Mouse (Mus musculus) neural tube, embryonic 14.5 days (tissue): ENCODE measurements around the gene Ipo11. TPM values are rescaled to one million over a fixed set of nuclear protein-coding genes. Genes with fewer than 3 reads are reported as not detected.
"Not testable (repeated sequence)": the region's sequence is repeated elsewhere in the genome, so short reads cannot be mapped to it uniquely, and the experiment has no call there.

Source experiments
- ATAC-seq: fragments of 200-750 bp; cut with Nextera tagmentation; 2 replicates; pipeline ENCODE4 v1.8.0; 2017; ENCODE audit warnings: low read depth, mild to moderate bottlenecking, moderate TSS enrichment, moderate library complexity
- H3K27ac ChIP-seq: fragments of 300-500 bp; sonication (generic); 2 replicates; pipeline ENCODE4 v1.5.1; 2014; ENCODE audit warnings: low read depth, mild to moderate bottlenecking, control low read depth, low read length, moderate library complexity, mixed read lengths
- H3K27me3 ChIP-seq: fragments of 300-500 bp; sonication (generic); 2 replicates; pipeline ENCODE4 v1.6.1; 2014; ENCODE audit warnings: low read length; ENCODE audit not compliant: control insufficient read depth, insufficient read depth
- H3K36me3 ChIP-seq: fragments of 300-500 bp; sonication (generic); 2 replicates; pipeline ENCODE4 v1.6.1; 2014; ENCODE audit warnings: low read length, mixed read lengths; ENCODE audit not compliant: control insufficient read depth, insufficient read depth
- H3K4me1 ChIP-seq: fragments of 300-500 bp; sonication (generic); 2 replicates; pipeline ENCODE4 v1.6.1; 2014; ENCODE audit warnings: low read length; ENCODE audit not compliant: control insufficient read depth, insufficient read depth
- H3K4me2 ChIP-seq: fragments of 300-500 bp; sonication (generic); 2 replicates; pipeline ENCODE4 v1.6.1; 2014; ENCODE audit warnings: mild to moderate bottlenecking, low read depth, low read length, control low read depth
- H3K4me3 ChIP-seq: fragments of 300-500 bp; sonication (generic); 2 replicates; pipeline ENCODE4 v1.5.1; 2014; ENCODE audit warnings: low read depth, low read length, control low read depth, mixed read lengths
- H3K9ac ChIP-seq: fragments of 300-500 bp; sonication (generic); replicated peaks from 2 replicates; pipeline ENCODE4 v1.6.1; 2014; ENCODE audit warnings: low read depth, mild to moderate bottlenecking, control low read depth, low read length, mixed read lengths
- H3K9me3 ChIP-seq: fragments of 300-500 bp; sonication (generic); 2 replicates; pipeline ENCODE4 v1.6.1; 2016; ENCODE audit warnings: low read length; ENCODE audit not compliant: control insufficient read depth
- WGBS: fragments of 180-500 bp; shearing (Covaris S2); extraction: QIAGEN DNeasy Blood & Tissue Kit; methylation state at CpG from one replicate; pipeline ENCODE4 v1.1.7; 2014; 5-methylcytosine and 5-hydroxymethylcytosine counted together
- polyA plus RNA-seq: library from polyadenylated mRNA; unstranded; fragments of >200 nt; fragmentation: Nextera tagmentation; extraction: Ambion mirVana; gene quantifications from 2 replicates; pipeline ENCODE4 v1.2.1, GENCODE M21; 2014

Ipo11 gene
- polyA plus RNA-seq, 1 experiment from 2014 or later = 42.4 TPM

DNA sequence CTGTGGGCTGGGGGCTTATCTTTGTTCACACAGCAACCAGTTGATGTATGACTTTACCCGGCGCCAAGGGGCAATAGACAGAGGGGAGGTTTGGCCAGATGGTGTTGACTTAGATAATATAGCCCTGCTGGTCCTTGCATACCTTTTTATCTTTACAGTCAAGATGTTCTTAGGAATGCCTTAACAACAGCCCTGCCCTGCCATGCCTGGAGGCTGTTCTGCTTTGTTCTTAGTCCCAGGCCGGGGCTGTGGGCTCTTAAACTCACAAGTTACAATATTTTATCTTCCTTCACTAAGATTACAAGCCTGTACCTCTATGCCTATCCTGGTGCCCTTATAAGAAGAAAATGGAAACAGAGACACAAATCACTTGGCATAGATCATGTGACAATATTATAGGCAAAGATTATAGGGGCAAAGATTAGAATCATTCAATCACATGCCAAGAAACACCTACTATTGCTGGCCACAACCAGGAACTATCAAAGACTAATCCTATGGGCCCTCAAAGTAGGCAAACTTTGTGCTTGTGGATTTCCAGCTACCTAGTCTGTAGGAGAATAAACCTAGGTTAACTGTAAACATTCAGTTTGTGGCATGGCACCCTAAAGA, 23.5 kb downstream of the Ipo11 start:
- H3K4me3 ChIP-seq = no peak overlapping the region
- no peak for ATAC-seq
- no peaks in the 10 kb centered on the region for H3K9me3 ChIP-seq
- no peaks in the 10 kb centered on the region for H3K36me3 ChIP-seq
- WGBS = 45% methylated on average over 3 of the region's 3 CpGs
- no peak overlapping the region for H3K27ac ChIP-seq
- H3K9ac ChIP-seq = no peak overlapping the region
- H3K27me3 ChIP-seq = no peaks in the 10 kb centered on the region
- no peak overlapping the region for H3K4me2 ChIP-seq
- H3K4me1 ChIP-seq = no peaks in the 10 kb centered on the region

DNA sequence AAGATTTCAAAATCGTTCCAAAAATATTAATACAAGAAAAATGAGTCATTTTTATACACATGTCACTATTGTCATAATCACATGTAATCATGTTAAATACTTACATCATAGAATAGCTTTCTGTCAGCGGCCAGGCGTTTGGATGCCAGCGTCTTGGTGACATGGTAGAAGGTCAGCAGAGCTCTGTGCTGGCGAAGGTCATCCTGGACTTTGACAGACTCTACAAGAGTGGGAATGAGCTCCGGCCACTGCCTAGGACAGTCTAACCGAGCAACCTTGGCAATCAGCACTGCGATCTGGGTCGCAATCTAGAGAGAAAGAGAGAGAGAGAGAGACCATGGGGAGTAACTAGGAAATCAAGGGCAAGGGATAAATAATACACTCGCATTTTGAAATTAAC, 26.7 kb downstream of the Ipo11 start:
- Histone ChIP-seq H3K27me3 (no peaks in the 10 kb centered on the region), H3K27ac (no peak overlapping the region), H3K36me3 (peaks cover 6% of the 10 kb centered on the region; the same call in 1 of the 2 replicates), H3K4me3 (no peak overlapping the region), H3K4me2 (no peak overlapping the region), H3K4me1 (no peaks in the 10 kb centered on the region), H3K9ac (no peak overlapping the region), H3K9me3 (no peaks in the 10 kb centered on the region)
- 97% methylated on average over 10 of the region's 10 CpGs for WGBS
- no peak for ATAC-seq

DNA sequence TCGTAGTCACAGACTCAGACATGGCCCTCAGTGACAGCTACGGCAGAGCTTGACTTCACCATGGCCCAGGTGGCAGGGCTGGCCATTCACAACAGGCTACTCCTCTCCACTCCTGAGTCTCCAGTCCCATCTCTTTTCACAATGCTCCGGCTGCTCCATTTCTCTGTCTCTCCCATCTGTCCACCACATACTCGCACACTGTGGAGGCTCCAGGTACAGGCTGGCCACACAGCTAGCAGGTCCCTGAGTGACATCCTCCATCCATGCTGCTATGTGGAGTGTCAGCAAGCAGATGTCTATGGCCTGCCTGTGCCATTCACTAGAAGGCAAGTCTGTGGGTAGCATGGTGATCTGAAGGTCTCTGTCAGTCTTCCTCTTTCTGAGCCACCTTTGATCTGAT, 29.5 kb downstream of the Ipo11 start:
- Histone ChIP-seq H3K4me2 (no peak overlapping the region), H3K4me1 (no peaks in the 10 kb centered on the region), H3K27me3 (no peaks in the 10 kb centered on the region), H3K27ac (no peak overlapping the region), H3K36me3 (peaks cover 6% of the 10 kb centered on the region; the same call in 1 of the 2 replicates), H3K4me3 (no peak overlapping the region), H3K9ac (no peak overlapping the region), H3K9me3 (no peaks in the 10 kb centered on the region)
- no peak for ATAC-seq
- 97% methylated on average over 4 of the region's 4 CpGs for whole genome bisulfite sequencing

DNA sequence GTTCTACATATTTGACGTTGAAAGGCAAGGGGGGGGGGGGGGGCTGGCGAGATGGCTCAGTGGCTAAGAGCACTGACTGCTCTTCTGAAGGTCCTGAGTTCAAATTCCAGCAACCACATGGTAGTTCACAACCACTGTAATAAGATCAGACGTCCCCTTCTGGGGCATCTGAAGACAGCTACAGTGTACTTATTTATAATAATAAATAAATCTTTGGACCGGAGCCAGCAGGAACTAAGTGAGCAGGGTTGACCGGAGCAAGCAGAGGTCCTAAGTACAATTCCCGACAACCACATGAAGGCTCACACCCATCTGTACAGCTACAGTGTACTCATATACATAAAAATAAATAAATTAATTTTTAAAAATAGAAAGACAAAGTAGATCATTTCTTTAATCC, 31.6 kb downstream of the Ipo11 start:
- not testable (repeated sequence) for H3K36me3 ChIP-seq, ATAC-seq, H3K9me3 ChIP-seq, H3K27me3 ChIP-seq, H3K9ac ChIP-seq, H3K4me3 ChIP-seq, H3K4me2 ChIP-seq, H3K27ac ChIP-seq, H3K4me1 ChIP-seq
- 89% methylated on average over 6 of the region's 6 CpGs for WGBS

DNA sequence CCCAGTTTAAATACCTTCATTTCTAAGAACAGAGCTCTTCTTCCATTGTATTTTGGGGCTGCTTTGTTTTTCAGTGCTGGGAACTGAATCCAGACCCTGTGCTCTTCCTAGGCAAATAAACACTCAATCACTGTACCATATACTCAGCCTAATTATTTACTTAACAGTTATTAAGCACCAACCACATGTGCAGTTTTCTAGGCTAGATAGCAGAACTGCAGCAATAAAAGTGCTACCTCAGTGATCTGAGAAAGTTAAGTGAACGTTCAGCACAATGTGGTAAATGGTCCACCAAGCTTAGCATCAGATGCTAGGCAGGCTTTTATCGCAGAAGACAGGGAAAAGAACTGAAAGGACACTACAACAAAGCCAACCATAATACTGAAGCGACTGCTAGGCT, 32.1 kb downstream of the Ipo11 start:
- no peaks in the 10 kb centered on the region for H3K4me1 ChIP-seq
- H3K36me3 ChIP-seq = peaks cover 13% of the 10 kb centered on the region
- no peak overlapping the region for H3K9ac ChIP-seq
- H3K4me2 ChIP-seq = no peak overlapping the region
- no peaks in the 10 kb centered on the region for H3K9me3 ChIP-seq
- no peaks in the 10 kb centered on the region for H3K27me3 ChIP-seq
- 83% methylated on average over 3 of the region's 3 CpGs for WGBS
- H3K4me3 ChIP-seq = no peak overlapping the region
- H3K27ac ChIP-seq = no peak overlapping the region
- no peak for ATAC-seq

DNA sequence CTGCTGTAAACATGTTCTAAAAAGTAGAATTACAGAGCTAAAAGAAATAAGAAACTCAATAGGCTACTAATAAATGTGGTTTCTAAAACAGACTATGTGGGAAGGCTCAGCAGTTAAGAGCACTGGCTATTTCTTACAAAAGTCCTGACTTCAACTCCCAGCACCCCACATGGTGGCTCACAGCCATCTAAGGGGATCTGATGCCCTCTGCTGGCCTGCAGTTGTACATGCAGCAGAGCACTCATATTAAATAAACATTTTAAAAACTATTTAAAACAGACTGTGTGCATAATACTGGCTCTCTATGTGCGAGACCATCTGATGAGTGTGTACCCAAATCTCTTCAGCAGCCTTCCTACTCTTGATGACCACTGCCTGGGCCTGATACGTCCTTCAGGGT, 42.5 kb downstream of the Ipo11 start:
- Histone ChIP-seq H3K9ac (no peak overlapping the region), H3K9me3 (no peaks in the 10 kb centered on the region), H3K4me3 (no peak overlapping the region), H3K4me2 (no peak overlapping the region), H3K36me3 (0 out of 2 replicates have a peak, but pooled peaks cover 3% of the 10 kb centered on the region), H3K27ac (no peak overlapping the region), H3K4me1 (no peaks in the 10 kb centered on the region), H3K27me3 (no peaks in the 10 kb centered on the region)
- ATAC-seq = no peak
- 88% methylated on average over 2 of the region's 2 CpGs for WGBS

DNA sequence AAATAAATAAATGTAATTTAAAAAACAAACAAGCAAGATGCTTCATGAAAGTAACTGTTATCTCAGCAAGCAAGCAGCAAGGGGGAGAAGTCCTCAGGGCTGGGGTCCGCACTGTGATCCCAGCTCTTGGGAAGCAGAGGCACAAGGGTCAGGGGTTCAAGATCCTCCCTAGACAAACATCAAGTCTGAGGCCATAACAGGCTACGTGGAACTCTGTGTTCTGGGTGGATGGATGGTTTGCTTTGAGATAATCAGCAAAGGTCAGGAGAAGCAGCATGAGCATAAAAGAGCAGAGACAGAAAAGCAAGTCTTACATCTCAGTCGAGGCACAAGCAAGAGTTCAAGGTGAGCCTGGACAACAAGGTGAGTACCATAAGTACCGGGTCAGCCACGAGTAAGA, 43.1 kb downstream of the Ipo11 start:
- 93% methylated on average over 5 of the region's 5 CpGs for WGBS
- Histone ChIP-seq H3K4me2 (no peak overlapping the region), H3K9ac (no peak overlapping the region), H3K27ac (no peak overlapping the region), H3K36me3 (0 out of 2 replicates have a peak, but pooled peaks cover 3% of the 10 kb centered on the region), H3K9me3 (no peaks in the 10 kb centered on the region), H3K27me3 (no peaks in the 10 kb centered on the region), H3K4me1 (no peaks in the 10 kb centered on the region), H3K4me3 (no peak overlapping the region)
- ATAC-seq = no peak

DNA sequence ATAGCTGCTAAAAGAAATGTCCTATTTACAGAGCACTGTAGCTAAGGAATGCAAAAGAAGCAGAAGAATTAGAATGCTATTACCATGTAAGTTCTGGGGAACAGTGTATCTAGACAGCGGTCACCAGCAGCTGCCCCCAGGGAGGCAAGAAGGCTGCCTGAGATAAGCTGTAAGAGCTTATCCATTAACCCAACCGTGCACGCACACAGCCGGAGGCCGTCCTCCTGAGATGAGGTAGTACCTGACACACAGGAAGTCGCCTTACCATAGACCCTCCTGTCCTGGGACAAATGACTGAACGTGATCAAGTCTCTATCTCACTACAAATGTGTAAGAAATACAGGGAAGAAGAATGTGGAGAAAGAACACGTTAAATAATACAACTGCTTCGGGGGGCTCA, 43.6 kb downstream of the Ipo11 start:
- no peaks in the 10 kb centered on the region for H3K27me3 ChIP-seq
- H3K9me3 ChIP-seq = no peaks in the 10 kb centered on the region
- no peak overlapping the region for H3K9ac ChIP-seq
- H3K4me3 ChIP-seq = no peak overlapping the region
- H3K4me1 ChIP-seq = no peaks in the 10 kb centered on the region
- H3K27ac ChIP-seq = no peak overlapping the region
- 0 out of 2 replicates have a peak, but pooled peaks cover 3% of the 10 kb centered on the region for H3K36me3 ChIP-seq
- no peak for ATAC-seq
- WGBS = 87% methylated on average over 9 of the region's 9 CpGs
- no peak overlapping the region for H3K4me2 ChIP-seq

DNA sequence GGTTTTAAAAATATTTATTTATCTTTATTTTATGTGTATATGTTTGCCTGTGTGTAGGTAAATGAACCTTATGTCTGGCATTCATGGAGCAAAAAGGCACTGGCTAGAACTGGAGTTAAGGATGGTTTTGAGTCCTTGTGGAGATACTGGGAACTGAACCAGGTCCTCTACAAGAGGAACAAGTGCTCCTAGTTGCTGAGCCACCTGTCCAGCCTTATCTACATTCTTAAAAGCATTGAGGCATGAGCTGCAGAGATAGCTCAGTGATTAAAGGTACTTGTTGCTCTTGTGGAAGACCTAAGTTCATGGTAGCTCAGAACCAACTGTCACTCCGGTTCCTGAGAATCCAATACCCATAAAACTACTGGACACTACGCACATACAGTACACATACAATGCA, 49.4 kb downstream of the Ipo11 start:
- Histone ChIP-seq H3K4me1 (no peaks in the 10 kb centered on the region; the same call in 1 of the 2 replicates), H3K9ac (no peak overlapping the region), H3K27me3 (no peaks in the 10 kb centered on the region), H3K9me3 (no peaks in the 10 kb centered on the region), H3K36me3 (no peaks in the 10 kb centered on the region), H3K27ac (no peak overlapping the region), H3K4me2 (no peak overlapping the region), H3K4me3 (no peak overlapping the region)
- ATAC-seq = no peak
- 95% methylated on average over 2 of the region's 2 CpGs for WGBS
